Mouse (Mus musculus) limb, embryonic 13.5 days (tissue): ENCODE results near the gene BC107364. TPM values are rescaled to one million over a fixed set of nuclear protein-coding genes. Genes with fewer than 3 reads are reported as not detected.
"Not testable (repeated sequence)": the region's sequence is repeated elsewhere in the genome, so short reads cannot be mapped to it uniquely, and the experiment has no call there.

Experiments used
- ATAC-seq: fragments of 200-750 bp; cut with Nextera tagmentation; 2 replicates; pipeline ENCODE4 v1.8.0; 2017; ENCODE audit warnings: low read depth, moderate number of reproducible peaks, moderate TSS enrichment; ENCODE audit not compliant: low FRiP score
- H3K27ac ChIP-seq: fragments of 300-500 bp; sonication (generic); 2 replicates; pipeline ENCODE4 v1.5.1; 2015; ENCODE audit warnings: inconsistent platforms, mild to moderate bottlenecking, moderate library complexity
- H3K27me3 ChIP-seq: fragments of 300-500 bp; sonication (generic); 2 replicates; pipeline ENCODE4 v1.6.1; 2015; ENCODE audit warnings: mild to moderate bottlenecking, inconsistent platforms
- H3K36me3 ChIP-seq: fragments of 300-500 bp; sonication (generic); 2 replicates; pipeline ENCODE4 v1.6.1; 2015; ENCODE audit warnings: inconsistent platforms, mild to moderate bottlenecking, moderate library complexity
- H3K4me1 ChIP-seq: fragments of 300-500 bp; sonication (generic); 2 replicates; pipeline ENCODE4 v1.6.1; 2015; ENCODE audit warnings: inconsistent platforms
- H3K4me2 ChIP-seq: fragments of 300-500 bp; sonication (generic); replicated peaks from 2 replicates; pipeline ENCODE4 v1.6.1; 2015; ENCODE audit warnings: inconsistent platforms, mild to moderate bottlenecking, moderate library complexity
- H3K4me3 ChIP-seq: fragments of 300-500 bp; sonication (generic); 2 replicates; pipeline ENCODE4 v1.5.1; 2015; ENCODE audit warnings: moderate library complexity, mild to moderate bottlenecking, inconsistent platforms
- H3K9ac ChIP-seq: fragments of 300-500 bp; sonication (generic); 2 replicates; pipeline ENCODE4 v1.6.1; 2015; ENCODE audit warnings: mild to moderate bottlenecking, inconsistent platforms
- H3K9me3 ChIP-seq: fragments of 300-500 bp; sonication (generic); 2 replicates; pipeline ENCODE4 v1.6.1; 2016; ENCODE audit warnings: inconsistent platforms
- WGBS: fragments of 180-500 bp; shearing (Covaris S2); methylation state at CpG from one replicate; pipeline ENCODE4 v1.1.7; 2015; 5-methylcytosine and 5-hydroxymethylcytosine counted together
- polyA plus RNA-seq: library from polyadenylated mRNA; unstranded; fragments of >200 nt; fragmentation: Nextera tagmentation; extraction: Ambion mirVana; gene quantifications from 2 replicates; pipeline ENCODE4 v1.2.1, GENCODE M21; 2015

Gene BC107364
- polyA plus RNA-seq, 1 experiment from 2014 or later = not detected

GRCm38 (mm10) chr3:96494912-96495311 is 42.8 kb upstream of the BC107364 start:
- Histone ChIP-seq H3K4me3 (no peak overlapping the region), H3K4me1 (peaks cover 8% of the 10 kb centered on the region; the same call in 1 of the 2 replicates), H3K4me2 (no peak overlapping the region), H3K27ac (no peak overlapping the region), H3K27me3 (no peaks in the 10 kb centered on the region), H3K9ac (no peak overlapping the region), H3K9me3 (no peaks in the 10 kb centered on the region), H3K36me3 (no peaks in the 10 kb centered on the region)
- ATAC-seq = no peak
- 89% methylated on average over 3 of the region's 3 CpGs for WGBS

- not testable (repeated sequence) for H3K36me3 ChIP-seq, H3K4me3 ChIP-seq, H3K27ac ChIP-seq, H3K27me3 ChIP-seq, ATAC-seq, H3K9me3 ChIP-seq, H3K9ac ChIP-seq, H3K4me1 ChIP-seq, H3K4me2 ChIP-seq
- WGBS = 96% methylated on average over 6 of the region's 11 CpGs
Measured at GRCm38 (mm10) chr3:96494456-96494855, 42.4 kb upstream of the BC107364 start.

GRCm38 (mm10) chr3:96489636-96490035 is 37.5 kb upstream of the BC107364 start:
- H3K4me2 ChIP-seq = 0 out of 2 replicates have a peak overlapping the region, but pooled peaks have one; percentile 28
- 64% methylated on average over 7 of the region's 8 CpGs for WGBS

GRCm38 (mm10) chr3:96488907-96489629 is 37.0 kb upstream of the BC107364 start:
- peak; percentile 62 for ATAC-seq
- H3K27me3 ChIP-seq, H3K36me3 ChIP-seq, H3K9me3 ChIP-seq, H3K4me2 ChIP-seq, H3K9ac ChIP-seq: not testable (repeated sequence)
- H3K4me1 ChIP-seq = peaks cover 11% of the 10 kb centered on the region; the same call in 1 of the 2 replicates
- peak overlapping the region; percentile 79; the same call in 1 of the 2 replicates for H3K27ac ChIP-seq
- peak overlapping the region; percentile 27 for H3K4me3 ChIP-seq
- under 1% methylated on average over 9 of the region's 31 CpGs for WGBS

More at GRCm38 (mm10) chr3:96489636-96490035, 37.5 kb upstream of the BC107364 start:
- not testable (repeated sequence) for H3K36me3 ChIP-seq, H3K9me3 ChIP-seq, H3K4me3 ChIP-seq, H3K9ac ChIP-seq, H3K27me3 ChIP-seq, ATAC-seq
- Histone ChIP-seq H3K27ac (peak overlapping the region; percentile 79), H3K4me1 (peaks cover 11% of the 10 kb centered on the region; the same call in 1 of the 2 replicates)

GRCm38 (mm10) chr3:96488290-96488906 is 36.3 kb upstream of the BC107364 start:
- H3K4me2 ChIP-seq = peak overlapping the region; percentile 69
- WGBS = 0% methylated on average over 4 of the region's 55 CpGs
- H3K4me3 ChIP-seq = peak overlapping the region; percentile 42
- peak overlapping the region; percentile 53; the same call in 1 of the 2 replicates for H3K9ac ChIP-seq
- peaks cover 11% of the 10 kb centered on the region; the same call in 1 of the 2 replicates for H3K4me1 ChIP-seq
- H3K27ac ChIP-seq = peak overlapping the region; percentile 83
- ATAC-seq = peak; percentile 80
- H3K27me3 ChIP-seq, H3K36me3 ChIP-seq, H3K9me3 ChIP-seq: not testable (repeated sequence)

GRCm38 (mm10) chr3:96487596-96488289 is 35.6 kb upstream of the BC107364 start:
- Histone ChIP-seq H3K9me3 (no peaks in the 10 kb centered on the region), H3K4me2 (peak overlapping the region; percentile 69), H3K27me3 (0 out of 2 replicates have a peak, but pooled peaks cover 12% of the 10 kb centered on the region), H3K9ac (peak overlapping the region; percentile 53; the same call in 1 of the 2 replicates), H3K4me1 (peaks cover 11% of the 10 kb centered on the region; the same call in 1 of the 2 replicates), H3K27ac (peak overlapping the region; percentile 83), H3K36me3 (no peaks in the 10 kb centered on the region), H3K4me3 (peak overlapping the region; percentile 42)
- peak; percentile 1; the same call in 1 of the 2 replicates for ATAC-seq
- 5% methylated on average over 26 of the region's 26 CpGs for WGBS

GRCm38 (mm10) chr3:96486828-96487559 is 34.9 kb upstream of the BC107364 start:
- 0 out of 2 replicates have a peak, but pooled peaks cover 12% of the 10 kb centered on the region for H3K27me3 ChIP-seq
- H3K9ac ChIP-seq, H3K9me3 ChIP-seq, H3K36me3 ChIP-seq, H3K27ac ChIP-seq: not testable (repeated sequence)
- H3K4me1 ChIP-seq = peaks cover 11% of the 10 kb centered on the region; the same call in 1 of the 2 replicates
- peak overlapping the region; percentile 42 for H3K4me3 ChIP-seq
- 8% methylated on average over 7 of the region's 38 CpGs for WGBS
- peak; percentile 79 for ATAC-seq
- H3K4me2 ChIP-seq = peak overlapping the region; percentile 69

- H3K36me3 ChIP-seq, H3K9ac ChIP-seq, H3K9me3 ChIP-seq, H3K4me3 ChIP-seq, H3K27ac ChIP-seq, H3K4me2 ChIP-seq: not testable (repeated sequence)
- 0 out of 2 replicates have a peak, but pooled peaks cover 12% of the 10 kb centered on the region for H3K27me3 ChIP-seq
- WGBS = 3% methylated on average over 4 of the region's 34 CpGs
- H3K4me1 ChIP-seq = peaks cover 11% of the 10 kb centered on the region; the same call in 1 of the 2 replicates
- peak; percentile 60 for ATAC-seq
Measured at GRCm38 (mm10) chr3:96486064-96486827, 34.1 kb upstream of the BC107364 start.

GRCm38 (mm10) chr3:96485361-96485760 is 33.3 kb upstream of the BC107364 start:
- Histone ChIP-seq H3K4me3 (0 out of 2 replicates have a peak overlapping the region, but pooled peaks have one; percentile 1), H3K4me1 (peaks cover 11% of the 10 kb centered on the region; the same call in 1 of the 2 replicates), H3K4me2 (no peak overlapping the region), H3K9me3 (no peaks in the 10 kb centered on the region), H3K27me3 (peaks cover 12% of the 10 kb centered on the region; the same call in 1 of the 2 replicates), H3K36me3 (no peaks in the 10 kb centered on the region), H3K27ac (no peak overlapping the region), H3K9ac (no peak overlapping the region)
- ATAC-seq = no peak
- 71% methylated on average over 2 of the region's 2 CpGs for WGBS

GRCm38 (mm10) chr3:96484921-96485320 is 32.8 kb upstream of the BC107364 start:
- H3K9ac ChIP-seq = no peak overlapping the region
- H3K36me3 ChIP-seq = no peaks in the 10 kb centered on the region
- H3K4me1 ChIP-seq = peaks cover 11% of the 10 kb centered on the region; the same call in 1 of the 2 replicates
- H3K4me2 ChIP-seq = no peak overlapping the region
- no peak for ATAC-seq
- 72% methylated on average over 4 of the region's 4 CpGs for WGBS
- peaks cover 12% of the 10 kb centered on the region; the same call in 1 of the 2 replicates for H3K27me3 ChIP-seq
- H3K27ac ChIP-seq = no peak overlapping the region
- no peak overlapping the region for H3K4me3 ChIP-seq
- H3K9me3 ChIP-seq = no peaks in the 10 kb centered on the region

- H3K4me3 ChIP-seq = no peak overlapping the region
- peaks cover 12% of the 10 kb centered on the region; the same call in 1 of the 2 replicates for H3K27me3 ChIP-seq
- H3K4me1 ChIP-seq = peaks cover 11% of the 10 kb centered on the region; the same call in 1 of the 2 replicates
- ATAC-seq = no peak
- H3K9me3 ChIP-seq = no peaks in the 10 kb centered on the region
- no peak overlapping the region for H3K4me2 ChIP-seq
- H3K27ac ChIP-seq = no peak overlapping the region
- WGBS = 85% methylated on average over 2 of the region's 2 CpGs
- no peaks in the 10 kb centered on the region for H3K36me3 ChIP-seq
- no peak overlapping the region for H3K9ac ChIP-seq
Measured at GRCm38 (mm10) chr3:96483946-96484345, 31.8 kb upstream of the BC107364 start.
